Mouse (Mus musculus) layer of hippocampus, adult 18-20 months (tissue): Measurements from ENCODE around the gene Akr1b3. TPM values are rescaled to one million over a fixed set of nuclear protein-coding genes. Genes with fewer than 3 reads are reported as not detected.

Experiments
- DNase-seq, 2 experiments: peaks; one replicate each; pipeline ENCODE4 v3.0.0; 2022; ENCODE audit warnings: low spot score in 2 of 2
- total RNA-seq, 2 experiments: library from RNA; stranded (reverse); gene quantifications; 2 replicates each; pipeline ENCODE4 v1.2.3; 2021

Akr1b3 gene
- total RNA-seq, 2 experiments from 2014 or later, result 42.6 to 43.3 TPM

- DNase-seq, result no peak
These were observed 44.8 kb downstream of the Akr1b3 start for GRCm38 (mm10) chr6:34272462-34272861.

DNA sequence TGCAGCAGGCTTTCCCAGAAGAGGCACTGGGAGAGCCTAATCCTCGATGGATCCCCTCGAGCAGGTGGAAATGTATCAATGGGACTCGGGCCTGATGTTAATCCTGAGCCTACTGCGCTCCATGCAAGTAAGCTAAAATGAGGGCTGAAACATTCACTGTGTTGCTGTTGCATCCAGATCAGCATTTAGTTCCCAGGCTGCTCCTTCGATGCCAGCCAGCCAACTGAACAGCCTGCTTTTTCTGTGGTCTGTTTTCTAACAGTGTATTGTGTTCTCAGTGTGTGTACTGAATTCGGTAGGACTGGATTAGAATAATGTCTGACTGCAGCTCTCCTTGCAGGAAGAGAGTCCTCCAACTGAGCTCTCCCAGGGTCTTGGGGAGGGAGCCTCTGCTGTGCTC, 46.6 kb downstream of the Akr1b3 start:
- DNase-seq, result peak; percentile 30 to 73

DNA sequence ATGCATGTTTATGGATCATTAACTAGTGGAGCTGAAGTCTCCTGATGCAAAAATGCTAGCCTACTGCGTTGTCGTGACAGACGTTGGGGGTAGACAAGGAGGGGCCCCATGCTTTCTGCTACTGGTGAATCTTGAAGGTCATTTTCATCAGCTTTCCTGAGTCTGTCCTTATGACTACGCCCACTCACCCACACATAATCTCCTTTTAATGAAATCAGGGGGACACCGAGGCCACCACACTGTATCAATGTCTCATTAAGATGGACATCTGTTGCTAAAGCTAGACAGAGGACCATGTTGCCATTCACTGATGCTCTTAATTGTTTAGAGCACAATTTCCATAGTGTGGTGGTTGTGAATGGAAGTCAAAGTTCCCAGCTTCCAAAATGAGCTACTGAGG, 58.7 kb downstream of the Akr1b3 start:
- no peak for DNase-seq

Other genes starting within 250 kb of the Akr1b3 start
- 10 to 100 TPM; 60.3 to 61.8 TPM for gene Slc35b4, start 140.4 kb downstream of the Akr1b3 start, total RNA-seq
- 1 to 10 TPM in 1 of 2 experiments, under 1 TPM in 1; 0.96 to 1.2 TPM for gene Akr1b8, start 36.6 kb upstream of the Akr1b3 start, total RNA-seq
- 10 to 100 TPM; 24.3 to 26.4 TPM for gene Akr1b10, start 66.7 kb upstream of the Akr1b3 start, total RNA-seq
- not detected for gene Akr1b7, start 94.9 kb upstream of the Akr1b3 start, total RNA-seq
- 10 to 100 TPM; 65.1 to 66.7 TPM for gene Bpgm, start 158.7 kb upstream of the Akr1b3 start, total RNA-seq